Comparison of ENCODE assay signal across 10 mouse cellular contexts in genomic region chr7:98537210-98537966, GRCm38 (mm10). TPM values are rescaled to one million over a fixed set of nuclear protein-coding genes. Genes with fewer than 3 reads are reported as not detected.
DNase-seq lines count a peak whose midpoint lies in the region; ATAC-seq lines count a peak whose summit lies in the region.
"Had no signal": no experiment of that assay in that cellular context is flagged by ENCODE, and none has a peak within 500 bp of the region (broad histone marks: within the 10 kb centered on the region; RNA-seq: fewer than 3 reads in every experiment).

No protein-coding gene starts in this region.

- no peaks in the 10 kb centered on the region for H3K36me3 ChIP-seq in hindbrain, embryonic 12.5 days
- no peaks in the 10 kb centered on the region for H3K36me3 ChIP-seq in midbrain, embryonic 16.5 days (ENCODE audit: control insufficient read depth, insufficient read depth, low read length)

- DNase-seq in heart, adult 11 months, result peak; percentile 92
- DNase-seq in heart, adult 8-10 months (ENCODE audit: low spot score), result no peak
- DNase-seq in embryo, embryonic 9.5 days (ENCODE audit: extremely low spot score), result peak; percentile 70
- DNase-seq in spleen, postnatal 4 days (ENCODE audit: low spot score in 2 of 2), result no peak
- no peak for DNase-seq in thymus, postnatal 36 days
- DNase-seq: adrenal gland, postnatal 14 days had no signal

- no peak overlapping the region for H3K4me2 ChIP-seq in hindbrain, embryonic 12.5 days (replicated peaks)
- H3K4me2 ChIP-seq in midbrain, embryonic 16.5 days (ENCODE audit: low read length), result no peak overlapping the region

- no peaks in the 10 kb centered on the region for H3K9me3 ChIP-seq in hindbrain, embryonic 12.5 days (replicated peaks)
- no peaks in the 10 kb centered on the region for H3K9me3 ChIP-seq in midbrain, embryonic 16.5 days (replicated peaks; ENCODE audit: control insufficient read depth, low read length, poor library complexity, severe bottlenecking)

- H3K4me3 ChIP-seq in hindbrain, embryonic 12.5 days, result no peak overlapping the region
- no peak overlapping the region for H3K4me3 ChIP-seq in midbrain, embryonic 16.5 days (ENCODE audit: low read depth, low read length)

- peak; percentile 48 for ATAC-seq in hindbrain, embryonic 12.5 days (ENCODE audit: low FRiP score)
- ATAC-seq in midbrain, embryonic 16.5 days, result peak; percentile 68
- no peak for ATAC-seq in activated CD4-positive, CD25-positive, alpha-beta regulatory T cell, adult 4 months
- ATAC-seq: CD4-positive, CD25-positive, alpha-beta regulatory T cell, adult 4 months had no signal

- no peak overlapping the region for H3K9ac ChIP-seq in hindbrain, embryonic 12.5 days
- no peak overlapping the region for H3K9ac ChIP-seq in midbrain, embryonic 16.5 days (ENCODE audit: low read depth, low read length)

- no peaks in the 10 kb centered on the region for H3K27me3 ChIP-seq in hindbrain, embryonic 12.5 days
- no peaks in the 10 kb centered on the region for H3K27me3 ChIP-seq in midbrain, embryonic 16.5 days (ENCODE audit: control insufficient read depth, insufficient read depth, low read depth, low read length)

- peaks cover 14% of the 10 kb centered on the region for H3K4me1 ChIP-seq in hindbrain, embryonic 12.5 days
- peaks cover 7% of the 10 kb centered on the region; the same call in 1 of the 2 replicates for H3K4me1 ChIP-seq in midbrain, embryonic 16.5 days (ENCODE audit: control insufficient read depth, insufficient read depth, low read length)

- H3K27ac ChIP-seq in hindbrain, embryonic 12.5 days, result no peak overlapping the region
- peak overlapping the region; percentile 33; the same call in 1 of the 2 replicates for H3K27ac ChIP-seq in midbrain, embryonic 16.5 days (ENCODE audit: low read length)

- 40% methylated on average over 8 of the region's 10 CpGs for WGBS in hindbrain, embryonic 12.5 days
- WGBS in midbrain, embryonic 16.5 days, result 18% methylated on average over 10 of the region's 10 CpGs

RNA-seq across cellular contexts. Expression of gene Lrrc32, which starts 48.3 kb away (rescaled TPM):
- total RNA-seq in heart, adult 8-10 months (2022), result 10 to 100 TPM in 3 of 4 experiments, 1 to 10 TPM in 1; 7.7 to 17.3 (median 12.2) TPM
- 4.9 and 6.3 TPM in 2 replicates for polyA plus RNA-seq in hindbrain, embryonic 12.5 days (2016; fragmentation: Nextera tagmentation; extraction: Ambion mirVana)
- 4.6 and 4.8 TPM in 2 replicates for polyA plus RNA-seq in midbrain, embryonic 16.5 days (2015; fragmentation: Nextera tagmentation; extraction: Ambion mirVana)
- 10 to 100 TPM; 57.2 to 89.2 TPM for polyA plus RNA-seq in activated CD4-positive, CD25-positive, alpha-beta regulatory T cell, adult 4 months (2017; shearing (Covaris generic))

Comparison
In these comparisons a context has a peak if more than half of its experiments do, and no peak if none do; other contexts are left out.
1. DNase-seq: peak in heart, adult 11 months (single experiment) and embryo, embryonic 9.5 days (single experiment); none in heart, adult 8-10 months (single experiment), spleen, postnatal 4 days (0 of 2) and thymus, postnatal 36 days (0 of 2).